Mouse (Mus musculus) forebrain, postnatal 0 days (tissue): Measurements from ENCODE around the gene Cyp2c23. TPM values are rescaled to one million over a fixed set of nuclear protein-coding genes. Genes with fewer than 3 reads are reported as not detected.

Experiments used
- ATAC-seq: fragments of 200-750 bp; cut with Nextera tagmentation; 2 replicates; pipeline ENCODE4 v1.8.0; 2017; ENCODE audit warnings: mild to moderate bottlenecking, moderate library complexity
- DNase-seq: peaks from one replicate; pipeline ENCODE4 v3.0.0-alpha.2; 2015
- H3K27ac ChIP-seq: fragments of 300-500 bp; sonication (generic); 2 replicates; pipeline ENCODE4 v1.5.1; 2014; ENCODE audit warnings: low read depth, mild to moderate bottlenecking, antibody characterized with exemption, low read length, moderate library complexity, mixed read lengths
- H3K27me3 ChIP-seq: fragments of 300-500 bp; sonication (generic); 2 replicates; pipeline ENCODE4 v1.6.1; 2014; ENCODE audit warnings: mild to moderate bottlenecking, low read length, mixed read lengths; ENCODE audit not compliant: insufficient read depth
- H3K36me3 ChIP-seq: fragments of 300-500 bp; sonication (generic); 2 replicates; pipeline ENCODE4 v1.6.1; 2014; ENCODE audit warnings: mild to moderate bottlenecking, moderate library complexity; ENCODE audit not compliant: insufficient read depth
- H3K4me1 ChIP-seq: fragments of 300-500 bp; sonication (generic); 2 replicates; pipeline ENCODE4 v1.6.1; 2014; ENCODE audit warnings: antibody characterized with exemption; ENCODE audit not compliant: insufficient read depth
- H3K4me2 ChIP-seq: fragments of 300-500 bp; sonication (generic); 2 replicates; pipeline ENCODE4 v1.6.1; 2014; ENCODE audit warnings: low read depth, mild to moderate bottlenecking, moderate library complexity
- H3K4me3 ChIP-seq: fragments of 300-500 bp; sonication (generic); 2 replicates; pipeline ENCODE4 v1.5.1; 2014; ENCODE audit warnings: low read depth, low read length, mixed read lengths
- H3K9ac ChIP-seq: fragments of 300-500 bp; sonication (generic); 2 replicates; pipeline ENCODE4 v1.6.1; 2014; ENCODE audit warnings: mild to moderate bottlenecking
- H3K9me3 ChIP-seq: fragments of 300-500 bp; sonication (generic); 2 replicates; pipeline ENCODE4 v1.6.1; 2016; ENCODE audit warnings: low read length
- CTCF ChIP-seq: sonication (generic); IDR thresholded peaks from 2 replicates; pipeline ENCODE4 v1.5.1; 2016; ENCODE audit warnings: antibody characterized with exemption, control low read depth, low read depth
- WGBS: fragments of 180-500 bp; shearing (Covaris S2); extraction: QIAGEN DNeasy Blood & Tissue Kit; methylation state at CpG from one replicate; pipeline ENCODE4 v1.1.7; 2014; 5-methylcytosine and 5-hydroxymethylcytosine counted together
- polyA plus RNA-seq: library from polyadenylated mRNA; unstranded; fragments of >200 nt; fragmentation: Nextera tagmentation; extraction: Ambion mirVana; gene quantifications from 2 replicates; pipeline ENCODE4 v1.2.1, GENCODE M21; 2015
- total RNA-seq: library from RNA; depleted of rRNA; stranded (reverse); fragments of >200 nt; gene quantifications from 2 replicates; pipeline ENCODE4 v1.2.3, GENCODE M21; 2014

The Cyp2c23 gene
- total and polyA plus RNA-seq, 2 experiments from 2014 or later = not detected

DNA sequence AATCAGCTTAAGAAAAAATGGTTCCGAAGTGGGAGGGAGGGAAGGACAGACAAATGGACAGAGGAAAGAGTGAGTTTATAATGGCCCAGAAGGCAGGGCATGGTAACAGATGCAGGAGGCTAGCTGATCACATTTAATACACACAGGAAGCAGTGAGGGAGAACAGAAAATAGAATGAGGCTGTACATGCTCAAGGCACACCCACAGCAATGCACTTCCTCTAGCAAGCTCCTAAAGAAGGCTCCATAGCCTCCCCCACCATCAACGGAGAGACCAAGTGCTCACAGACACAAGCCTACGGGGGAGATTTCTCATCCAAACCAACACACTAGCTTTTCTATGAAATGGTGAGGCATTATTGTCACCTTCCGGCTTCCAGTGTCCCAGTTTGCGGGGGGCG, 54.8 kb downstream of the Cyp2c23 start:
- H3K36me3 ChIP-seq = no peaks in the 10 kb centered on the region
- DNase-seq (no peak), ATAC-seq (no peak)
- H3K27ac ChIP-seq = no peak overlapping the region
- H3K9me3 ChIP-seq = no peaks in the 10 kb centered on the region
- WGBS = 93% methylated on average over 6 of the region's 6 CpGs
- TF ChIP-seq CTCF = no peak
- no peaks in the 10 kb centered on the region for H3K4me1 ChIP-seq
- H3K9ac ChIP-seq = no peak overlapping the region
- H3K4me3 ChIP-seq = no peak overlapping the region
- no peaks in the 10 kb centered on the region for H3K27me3 ChIP-seq
- no peak overlapping the region for H3K4me2 ChIP-seq

DNA sequence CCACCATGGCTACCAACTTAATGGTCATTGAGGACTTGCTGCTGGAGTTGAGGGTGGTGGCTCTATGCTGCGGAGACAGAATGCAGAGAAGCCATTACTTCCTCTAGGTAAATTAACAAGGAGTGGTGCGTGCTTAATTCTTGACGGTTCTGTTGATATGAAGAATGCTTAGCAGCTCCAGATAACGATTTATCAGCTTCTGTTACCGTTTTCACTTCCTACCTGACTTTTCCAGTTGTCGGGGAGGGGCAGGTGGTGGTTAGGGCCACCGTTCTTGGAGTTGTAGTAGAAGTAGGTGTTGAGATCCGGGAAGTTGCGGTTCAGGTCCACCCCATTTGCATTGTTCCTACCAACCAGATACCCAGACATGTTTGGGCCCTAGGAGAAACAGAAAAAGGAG, 55.3 kb downstream of the Cyp2c23 start:
- Histone ChIP-seq H3K4me1 (no peaks in the 10 kb centered on the region), H3K9me3 (no peaks in the 10 kb centered on the region), H3K9ac (no peak overlapping the region), H3K36me3 (no peaks in the 10 kb centered on the region), H3K4me3 (no peak overlapping the region), H3K27ac (no peak overlapping the region), H3K27me3 (no peaks in the 10 kb centered on the region), H3K4me2 (no peak overlapping the region)
- DNase-seq = no peak
- WGBS = 89% methylated on average over 9 of the region's 9 CpGs
- ATAC-seq = no peak
- TF ChIP-seq CTCF = no peak

- 95% methylated on average over 8 of the region's 8 CpGs for WGBS
- H3K27ac ChIP-seq = no peak overlapping the region
- H3K4me1 ChIP-seq = no peaks in the 10 kb centered on the region
- ATAC-seq = no peak
- H3K4me3 ChIP-seq = no peak overlapping the region
- no peak overlapping the region for H3K4me2 ChIP-seq
- H3K9me3 ChIP-seq = no peaks in the 10 kb centered on the region
- no peaks in the 10 kb centered on the region for H3K27me3 ChIP-seq
- TF ChIP-seq CTCF = no peak
- no peaks in the 10 kb centered on the region for H3K36me3 ChIP-seq
- no peak for DNase-seq
- H3K9ac ChIP-seq = no peak overlapping the region
Observed at GRCm38 (mm10) chr19:43972129-43972528, 56.9 kb downstream of the Cyp2c23 start.

DNA sequence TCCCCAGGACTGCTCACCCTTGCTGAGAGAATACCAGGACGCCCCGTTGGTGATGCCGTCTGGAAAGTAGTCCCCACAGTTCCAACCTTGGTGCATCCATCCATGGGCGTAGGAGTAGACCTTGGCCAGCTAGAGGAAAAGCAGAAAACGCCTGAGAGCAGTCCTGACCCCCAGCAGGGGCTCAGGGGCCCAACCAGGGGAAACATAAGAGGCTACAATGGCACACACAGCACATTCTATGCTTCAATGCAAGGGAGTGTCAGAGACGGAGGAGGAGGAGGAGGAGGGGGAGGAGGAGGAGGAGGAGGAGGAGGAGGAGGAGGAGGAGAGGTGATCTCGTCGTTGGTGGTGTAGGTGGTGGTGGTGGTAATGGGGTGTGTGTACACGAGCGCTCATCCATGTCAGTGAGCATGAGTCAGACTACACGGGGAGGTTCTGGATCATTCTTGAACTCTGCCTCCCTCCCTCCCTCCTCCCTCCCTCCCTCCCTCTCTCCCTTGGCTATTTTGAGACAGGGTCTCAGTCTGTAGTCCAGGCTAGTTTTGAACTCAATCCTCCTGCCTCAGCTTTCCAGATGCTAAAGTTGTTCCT, 60.5 kb downstream of the Cyp2c23 start:
- whole genome bisulfite sequencing = 55% methylated on average over 10 of the region's 11 CpGs

GRCm38 (mm10) chr19:43966481-43966880, 62.5 kb downstream of the Cyp2c23 start:
- no peak for ATAC-seq
- no peak for TF ChIP-seq CTCF
- no peak overlapping the region for H3K4me2 ChIP-seq
- no peak overlapping the region for H3K4me3 ChIP-seq
- no peaks in the 10 kb centered on the region for H3K4me1 ChIP-seq
- no peaks in the 10 kb centered on the region for H3K36me3 ChIP-seq
- WGBS = 81% methylated on average over 2 of the region's 2 CpGs
- H3K27me3 ChIP-seq = no peaks in the 10 kb centered on the region
- H3K9ac ChIP-seq = no peak overlapping the region
- no peaks in the 10 kb centered on the region for H3K9me3 ChIP-seq
- DNase-seq = no peak
- no peak overlapping the region for H3K27ac ChIP-seq

More for the DNA sequence above, 60.5 kb downstream of the Cyp2c23 start:
- Histone ChIP-seq H3K9ac (no peak overlapping the region), H3K4me2 (no peak overlapping the region), H3K36me3 (no peaks in the 10 kb centered on the region), H3K4me3 (no peak overlapping the region), H3K4me1 (no peaks in the 10 kb centered on the region), H3K27me3 (no peaks in the 10 kb centered on the region), H3K27ac (no peak overlapping the region), H3K9me3 (no peaks in the 10 kb centered on the region)
- TF ChIP-seq CTCF = no peak
- DNase-seq (no peak), ATAC-seq (no peak)

DNA sequence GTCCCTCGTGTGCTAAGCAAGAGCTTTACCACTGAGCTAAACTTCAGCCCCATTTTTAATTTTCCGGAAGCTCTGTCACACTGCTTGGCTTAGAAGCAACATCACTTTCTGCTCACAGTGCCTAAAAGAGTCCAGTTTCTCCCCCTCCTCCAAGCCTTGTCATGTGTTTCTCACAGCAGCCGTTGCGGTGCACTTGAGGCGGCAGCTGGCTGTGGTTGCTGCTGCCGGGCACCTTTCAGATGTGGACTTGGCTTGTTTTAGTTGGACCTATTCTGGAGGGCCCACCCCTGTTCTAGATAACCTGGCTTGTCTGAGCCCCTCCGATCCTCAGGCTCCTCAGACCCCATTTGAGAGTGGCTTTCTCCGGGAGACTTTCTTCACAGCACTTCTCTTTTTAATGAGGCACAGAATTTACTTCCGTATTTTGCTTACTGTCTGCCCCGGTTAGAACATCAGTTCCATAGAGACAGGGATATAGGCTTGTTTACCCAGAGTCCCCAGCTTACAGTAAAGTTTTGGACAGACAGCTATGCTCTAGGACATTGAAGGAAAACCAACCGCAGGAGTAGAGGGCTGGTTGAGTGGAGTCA, 63.4 kb downstream of the Cyp2c23 start:
- H3K27ac ChIP-seq = no peak overlapping the region
- H3K4me3 ChIP-seq = no peak overlapping the region
- ATAC-seq (no peak), DNase-seq (no peak)
- no peaks in the 10 kb centered on the region for H3K36me3 ChIP-seq
- H3K4me2 ChIP-seq = no peak overlapping the region
- no peaks in the 10 kb centered on the region for H3K4me1 ChIP-seq
- 89% methylated on average over 11 of the region's 11 CpGs for WGBS
- no peaks in the 10 kb centered on the region for H3K27me3 ChIP-seq
- no peak overlapping the region for H3K9ac ChIP-seq
- H3K9me3 ChIP-seq = no peaks in the 10 kb centered on the region
- TF ChIP-seq CTCF = no peak

- no peaks in the 10 kb centered on the region for H3K27me3 ChIP-seq
- no peak overlapping the region for H3K27ac ChIP-seq
- 77% methylated on average over 9 of the region's 9 CpGs for WGBS
- H3K4me1 ChIP-seq = no peaks in the 10 kb centered on the region
- no peak for ATAC-seq
- H3K36me3 ChIP-seq = no peaks in the 10 kb centered on the region
- no peak for TF ChIP-seq CTCF
- no peak overlapping the region for H3K4me3 ChIP-seq
- H3K9me3 ChIP-seq = no peaks in the 10 kb centered on the region
- H3K4me2 ChIP-seq = no peak overlapping the region
- no peak for DNase-seq
- H3K9ac ChIP-seq = no peak overlapping the region
Observed at GRCm38 (mm10) chr19:43962795-43963194, 66.2 kb downstream of the Cyp2c23 start.
